Mouse (Mus musculus) neutrophil, adult 65 days (primary cell): ENCODE results near the gene Olfr1451. TPM values are rescaled to one million over a fixed set of nuclear protein-coding genes. Genes with fewer than 3 reads are reported as not detected.

Source experiments
- total RNA-seq: library from RNA; stranded (reverse); gene quantifications from 2 replicates; pipeline ENCODE4 v1.2.4, GENCODE M21; 2023

Gene Olfr1451
- total RNA-seq = not detected in 2 replicates

DNA sequence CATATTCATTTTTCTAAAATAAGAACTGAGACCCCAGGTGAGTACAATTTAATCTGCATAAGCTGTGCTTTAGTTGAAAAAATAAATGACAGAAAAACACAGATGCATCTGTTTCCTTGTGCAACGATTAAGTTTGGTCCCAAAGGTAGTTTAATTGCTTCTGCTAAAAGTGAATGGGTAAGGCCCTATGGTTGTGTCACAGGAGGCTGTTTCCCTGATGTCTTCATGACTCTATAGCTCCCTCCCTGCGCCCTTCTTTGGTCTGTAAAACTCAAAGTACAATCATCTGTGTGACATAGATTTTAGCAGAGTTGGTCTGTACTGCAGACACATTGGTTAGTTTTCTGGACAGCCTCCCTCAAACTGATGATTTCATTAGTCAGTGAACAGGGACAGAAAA is at the start of gene Olfr1451:
Gene Olfr1451 (plus strand): TSS at position 301 of the 400 bp plus-strand sequence.

GRCm38 (mm10) chr19:12949958-12950357 is 44.9 kb upstream of the Olfr1451 start, which contains the start of gene Olfr1450:
Gene Olfr1450 (plus strand): TSS chr19:12950258.

DNA sequence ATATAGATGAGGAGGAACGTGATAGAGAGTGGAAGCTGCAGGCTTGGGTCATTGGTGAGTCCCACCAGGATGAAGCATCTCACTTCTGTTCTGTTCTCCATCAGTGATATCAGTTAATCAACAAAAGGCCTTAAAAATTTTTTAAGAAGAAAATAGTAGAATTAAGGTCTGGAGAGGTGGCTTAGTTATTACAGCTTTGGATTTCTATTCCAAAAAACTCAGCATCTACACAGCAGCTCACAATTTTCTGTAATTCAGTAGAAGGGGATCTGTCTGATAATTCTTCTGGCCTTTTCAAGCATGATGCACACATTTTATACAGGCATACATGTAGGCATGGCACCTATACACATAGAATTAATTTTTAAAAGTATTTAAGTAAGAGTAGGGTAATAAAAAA is 33.4 kb downstream of the Olfr1451 start, which contains the start of gene Olfr1453:
Gene Olfr1453 (minus strand): TSS at position 101 of the 400 bp plus-strand sequence.

Other genes starting within 250 kb of the Olfr1451 start
- gene Cntf, start 229.4 kb upstream of the Olfr1451 start, total RNA-seq = 1.9 and 2.5 TPM in 2 replicates
- 53.4 and 64.8 TPM in 2 replicates for gene Zfp91, start 198.9 kb upstream of the Olfr1451 start, total RNA-seq
- gene Lpxn, start 198.8 kb upstream of the Olfr1451 start, total RNA-seq = 10.0 and 10.1 TPM in 2 replicates
- 0.66 TPM in 1 of 2 replicates, not detected in the other for gene Gm5244, start 148.3 kb upstream of the Olfr1451 start, total RNA-seq
- not detected in 2 replicates for gene Olfr1444, start 137.7 kb upstream of the Olfr1451 start, total RNA-seq
- not detected in 2 replicates for gene Olfr1445, start 111.2 kb upstream of the Olfr1451 start, total RNA-seq
- gene Olfr1446, start 101.5 kb upstream of the Olfr1451 start, total RNA-seq = not detected in 2 replicates
- not detected in 2 replicates for gene Olfr1447, start 91.3 kb upstream of the Olfr1451 start, total RNA-seq
- not detected in 2 replicates for gene Olfr1448, start 70.6 kb upstream of the Olfr1451 start, total RNA-seq
- not detected in 2 replicates for gene Olfr1449, start 64.2 kb upstream of the Olfr1451 start, total RNA-seq
- not detected in 2 replicates for gene Olfr1450, start 44.8 kb upstream of the Olfr1451 start, total RNA-seq
- gene Olfr1453, start 33.3 kb downstream of the Olfr1451 start, total RNA-seq = not detected in 2 replicates
- gene Olfr1454, start 65.6 kb downstream of the Olfr1451 start, total RNA-seq = not detected in 2 replicates
- gene Olfr1457, start 102.9 kb downstream of the Olfr1451 start, total RNA-seq = not detected in 2 replicates
- not detected in 2 replicates for gene Olfr1458, start 111.8 kb downstream of the Olfr1451 start, total RNA-seq
- gene Olfr1459, start 154.5 kb downstream of the Olfr1451 start, total RNA-seq = 0.09 and 0.11 TPM in 2 replicates
- gene Olfr1461, start 168.0 kb downstream of the Olfr1451 start, total RNA-seq = not detected in 2 replicates
- not detected in 2 replicates for gene Olfr1462, start 190.7 kb downstream of the Olfr1451 start, total RNA-seq
- gene Olfr1463, start 236.3 kb downstream of the Olfr1451 start, total RNA-seq = not detected in 2 replicates